Mouse (Mus musculus): Measurements from ENCODE around the gene Glb1l. TPM values are rescaled to one million over a fixed set of nuclear protein-coding genes. Genes with fewer than 3 reads are reported as not detected.

Glb1l gene
- polyA plus RNA-seq, 1 experiment, result 6.3 TPM

- peak within 1 kb of the TSS; percentile 58 for H3K27ac ChIP-seq (replicated peaks; ENCODE audit: low read depth, low read length)
- peak within 1 kb of the TSS; percentile 74 for H3K4me3 ChIP-seq (ENCODE audit: insufficient read depth, low read depth, low read length)
- H3K4me1 ChIP-seq (ENCODE audit: control insufficient read depth, insufficient read depth, insufficient read length, low read length), result peaks cover 8% of the 10 kb centered on the region
Observed at GRCm38 (mm10) chr1:75219531-75219930, 8.9 kb upstream of the Glb1l start, which contains the start of gene Tuba4a. Tuba4a (minus strand) TSS chr1:75219865.

DNA sequence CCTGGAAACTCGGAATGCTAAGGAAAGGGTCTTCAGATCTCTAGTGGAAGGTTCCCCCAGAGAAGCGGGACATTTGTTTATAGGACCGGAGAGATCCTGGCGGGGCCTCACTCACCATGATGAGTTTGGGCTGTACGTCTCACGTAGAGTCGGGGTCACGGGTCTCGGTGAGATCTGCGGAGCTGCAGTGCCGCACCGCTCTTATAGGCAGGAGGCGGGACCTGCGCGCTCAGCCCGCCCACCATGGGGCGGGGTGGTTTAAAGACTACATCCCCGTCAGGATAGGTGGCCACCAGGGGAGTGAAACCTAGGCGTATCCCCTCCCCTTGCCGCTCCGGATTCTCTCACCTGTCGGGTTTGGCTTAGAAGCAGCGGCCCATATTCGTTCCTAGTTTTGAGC lies 8.5 kb upstream of the Glb1l start:
- peaks cover 8% of the 10 kb centered on the region for H3K4me1 ChIP-seq (ENCODE audit: control insufficient read depth, insufficient read depth, insufficient read length, low read length)
- peak overlapping the region; percentile 58 for H3K27ac ChIP-seq (replicated peaks; ENCODE audit: low read depth, low read length)
- H3K4me3 ChIP-seq (ENCODE audit: insufficient read depth, low read depth, low read length), result peak overlapping the region; percentile 74

- Histone ChIP-seq H3K4me3 (ENCODE audit: insufficient read depth, low read depth, low read length) (peak overlapping the region; percentile 74), H3K27ac (replicated peaks; ENCODE audit: low read depth, low read length) (peak overlapping the region; percentile 58), H3K4me1 (ENCODE audit: control insufficient read depth, insufficient read depth, insufficient read length, low read length) (peaks cover 8% of the 10 kb centered on the region)
Observed at GRCm38 (mm10) chr1:75218227-75219001, 7.8 kb upstream of the Glb1l start.

DNA sequence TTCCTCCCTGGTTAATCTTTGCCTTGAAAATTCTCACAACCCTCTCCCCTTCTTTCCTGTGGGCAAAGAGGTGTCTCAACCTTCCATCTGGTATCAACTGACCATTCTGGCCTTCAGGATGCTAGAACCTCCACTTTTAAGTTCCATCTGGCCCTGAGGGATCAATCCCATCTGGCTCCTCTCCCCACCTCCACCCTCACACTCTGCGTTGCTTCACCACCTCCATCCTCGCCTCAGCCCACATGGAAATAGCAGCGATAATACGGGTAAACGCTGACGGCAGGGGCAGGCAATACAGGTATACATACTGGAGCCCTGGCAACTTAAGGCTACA lies 7.2 kb upstream of the Glb1l start:
- Histone ChIP-seq H3K4me3 (ENCODE audit: insufficient read depth, low read depth, low read length) (peak overlapping the region; percentile 74), H3K4me1 (ENCODE audit: control insufficient read depth, insufficient read depth, insufficient read length, low read length) (peaks cover 8% of the 10 kb centered on the region), H3K27ac (replicated peaks; ENCODE audit: low read depth, low read length) (peak overlapping the region; percentile 23)

- H3K4me3 ChIP-seq (ENCODE audit: insufficient read depth, low read depth, low read length), result 0 out of 2 replicates have a peak overlapping the region, but pooled peaks have one; percentile 74
- H3K27ac ChIP-seq (replicated peaks; ENCODE audit: low read depth, low read length), result no peak overlapping the region; the same call in 1 of the 2 replicates
Observed at GRCm38 (mm10) chr1:75216797-75217585, 6.4 kb upstream of the Glb1l start.

DNA sequence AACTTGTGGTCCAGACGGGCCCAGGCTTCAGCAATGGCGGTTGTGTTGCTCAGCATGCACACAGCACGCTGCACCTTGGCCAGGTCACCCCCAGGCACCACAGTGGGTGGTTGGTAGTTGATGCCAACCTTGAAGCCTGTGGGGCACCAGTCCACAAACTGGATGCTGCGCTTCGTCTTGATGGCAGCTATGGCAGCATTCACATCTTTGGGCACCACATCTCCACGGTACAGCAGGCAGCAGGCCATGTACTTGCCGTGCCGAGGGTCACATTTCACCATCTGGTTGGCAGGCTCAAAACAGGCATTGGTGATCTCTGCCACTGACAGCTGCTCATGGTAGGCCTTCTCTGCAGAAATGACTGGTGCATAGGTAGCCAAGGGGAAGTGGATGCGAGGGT lies 5.2 kb upstream of the Glb1l start:
- H3K4me1 ChIP-seq (ENCODE audit: control insufficient read depth, insufficient read depth, insufficient read length, low read length), result peaks cover 14% of the 10 kb centered on the region
- H3K27ac ChIP-seq (replicated peaks; ENCODE audit: low read depth, low read length), result no peak overlapping the region
- H3K4me3 ChIP-seq (ENCODE audit: insufficient read depth, low read depth, low read length), result no peak overlapping the region

More at GRCm38 (mm10) chr1:75216797-75217585, 6.4 kb upstream of the Glb1l start:
- H3K4me1 ChIP-seq (ENCODE audit: control insufficient read depth, insufficient read depth, insufficient read length, low read length), result peaks cover 8% of the 10 kb centered on the region

GRCm38 (mm10) chr1:75214886-75215285 lies 4.3 kb upstream of the Glb1l start:
- Histone ChIP-seq H3K4me1 (ENCODE audit: control insufficient read depth, insufficient read depth, insufficient read length, low read length) (peaks cover 16% of the 10 kb centered on the region), H3K27ac (replicated peaks; ENCODE audit: low read depth, low read length) (peak overlapping the region; percentile 26; the same call in 1 of the 2 replicates)

GRCm38 (mm10) chr1:75214442-75214841 lies 3.8 kb upstream of the Glb1l start:
- peak overlapping the region; percentile 26; the same call in 1 of the 2 replicates for H3K27ac ChIP-seq (replicated peaks; ENCODE audit: low read depth, low read length)
- no peak overlapping the region for H3K4me3 ChIP-seq (ENCODE audit: insufficient read depth, low read depth, low read length)
- H3K4me1 ChIP-seq (ENCODE audit: control insufficient read depth, insufficient read depth, insufficient read length, low read length), result peaks cover 15% of the 10 kb centered on the region

More at GRCm38 (mm10) chr1:75214886-75215285, 4.3 kb upstream of the Glb1l start:
- H3K4me3 ChIP-seq (ENCODE audit: insufficient read depth, low read depth, low read length), result no peak overlapping the region

- Histone ChIP-seq H3K4me3 (ENCODE audit: insufficient read depth, low read depth, low read length) (no peak overlapping the region), H3K27ac (replicated peaks; ENCODE audit: low read depth, low read length) (no peak overlapping the region), H3K4me1 (ENCODE audit: control insufficient read depth, insufficient read depth, insufficient read length, low read length) (peaks cover 19% of the 10 kb centered on the region)
Observed at GRCm38 (mm10) chr1:75213096-75213495, 2.5 kb upstream of the Glb1l start.

GRCm38 (mm10) chr1:75212542-75212941 lies 1.9 kb upstream of the Glb1l start:
- Histone ChIP-seq H3K4me1 (ENCODE audit: control insufficient read depth, insufficient read depth, insufficient read length, low read length) (peaks cover 19% of the 10 kb centered on the region), H3K27ac (replicated peaks; ENCODE audit: low read depth, low read length) (no peak overlapping the region), H3K4me3 (ENCODE audit: insufficient read depth, low read depth, low read length) (no peak overlapping the region)

DNA sequence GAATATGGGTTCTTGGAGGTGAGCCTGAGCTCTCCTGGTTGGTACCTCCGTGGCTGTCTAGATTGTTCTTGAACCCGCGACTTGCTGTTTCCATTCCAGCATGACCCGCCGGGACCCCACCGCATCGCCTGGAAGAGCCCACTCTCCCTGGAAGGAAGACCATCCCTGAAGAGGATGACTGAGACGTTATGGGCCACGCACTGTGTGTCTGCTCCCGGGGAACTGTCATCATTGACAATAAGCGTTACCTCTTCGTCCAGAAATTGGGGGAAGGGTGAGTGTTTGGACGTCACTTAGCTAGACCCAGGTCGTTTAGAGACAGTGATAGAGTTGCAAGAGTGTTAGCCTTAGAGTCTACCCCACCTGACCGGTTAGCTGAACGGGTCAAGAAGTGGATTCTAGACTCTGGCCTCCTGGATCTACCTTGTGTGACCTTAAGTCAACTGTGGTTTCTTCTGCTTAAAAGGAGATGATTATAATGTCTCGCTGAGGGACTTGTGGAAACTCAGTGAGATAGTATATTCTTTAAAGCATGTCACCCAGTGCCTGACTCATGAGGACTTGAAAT lies 612 bp upstream of the Glb1l start:
- Histone ChIP-seq H3K4me1 (ENCODE audit: control insufficient read depth, insufficient read depth, insufficient read length, low read length) (peaks cover 19% of the 10 kb centered on the region), H3K27ac (replicated peaks; ENCODE audit: low read depth, low read length) (peak overlapping the region; percentile 72), H3K4me3 (ENCODE audit: insufficient read depth, low read depth, low read length) (peak overlapping the region; percentile 88)

- H3K4me1 ChIP-seq (ENCODE audit: control insufficient read depth, insufficient read depth, insufficient read length, low read length), result peaks cover 13% of the 10 kb centered on the region
- peak overlapping the region; percentile 60 for H3K4me3 ChIP-seq (ENCODE audit: insufficient read depth, low read depth, low read length)
- no peak overlapping the region; the same call in 1 of the 2 replicates for H3K27ac ChIP-seq (replicated peaks; ENCODE audit: low read depth, low read length)
Observed at GRCm38 (mm10) chr1:75208967-75209678, 1.5 kb downstream of the Glb1l start.

DNA sequence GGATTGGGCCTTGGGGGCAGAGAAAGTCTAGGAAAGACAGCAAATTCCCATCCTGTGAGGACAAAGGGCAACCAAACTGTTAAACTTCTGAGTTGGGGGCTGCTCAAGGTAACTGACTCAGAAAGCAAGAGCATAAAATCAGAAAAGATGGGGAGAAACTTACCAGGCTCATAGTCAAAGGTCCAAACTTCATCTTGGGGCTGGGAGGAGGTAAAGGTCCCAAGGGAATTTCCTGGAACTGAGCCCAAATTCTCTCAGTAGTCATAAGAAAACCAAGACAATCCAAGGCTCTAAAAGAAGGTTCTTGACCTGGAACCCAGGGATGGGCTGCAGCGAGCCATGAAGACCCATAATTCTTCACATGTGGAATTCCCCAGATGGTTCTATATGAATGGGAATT lies 9.4 kb downstream of the Glb1l start:
- H3K4me1 ChIP-seq (ENCODE audit: control insufficient read depth, insufficient read depth, insufficient read length, low read length), result no peaks in the 10 kb centered on the region

DNA sequence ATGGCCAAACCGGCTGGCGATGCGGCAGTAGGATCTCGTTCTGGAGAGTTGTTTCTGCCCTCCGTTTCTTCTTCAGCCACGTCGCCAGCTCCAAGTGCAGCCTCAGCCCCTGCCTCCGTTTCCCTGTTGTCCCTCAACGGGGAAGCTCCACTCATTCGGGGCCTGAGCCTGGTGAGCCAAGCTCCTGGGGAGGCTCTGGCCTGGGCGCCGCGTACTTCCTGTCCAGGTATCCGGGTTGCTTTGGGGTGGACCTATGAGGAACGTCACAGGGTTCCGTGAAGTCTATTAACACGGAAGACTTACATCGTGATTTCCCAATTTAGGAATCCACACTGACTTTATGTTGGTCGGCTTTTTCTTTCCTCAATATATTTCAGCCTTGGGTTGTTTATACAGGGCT lies 18.2 kb downstream of the Glb1l start:
- Histone ChIP-seq H3K27ac (replicated peaks; ENCODE audit: low read depth, low read length) (peak overlapping the region; percentile 64), H3K4me3 (ENCODE audit: insufficient read depth, low read depth, low read length) (peak overlapping the region; percentile 82), H3K4me1 (ENCODE audit: control insufficient read depth, insufficient read depth, insufficient read length, low read length) (peaks cover 7% of the 10 kb centered on the region; the same call in 1 of the 2 replicates)

More for the DNA sequence above, 9.4 kb downstream of the Glb1l start:
- no peak overlapping the region for H3K4me3 ChIP-seq (ENCODE audit: insufficient read depth, low read depth, low read length)
- no peak overlapping the region for H3K27ac ChIP-seq (replicated peaks; ENCODE audit: low read depth, low read length)
